Mouse (Mus musculus) stomach, embryonic 16.5 days (tissue): Measurements from ENCODE around the gene Foxj2. TPM values are rescaled to one million over a fixed set of nuclear protein-coding genes. Genes with fewer than 3 reads are reported as not detected.
A peak's percentile ranks its signal among the peaks of the same experiment; 100 is the strongest.

Experiments
- ATAC-seq: fragments of 200-750 bp; cut with Nextera tagmentation; 2 replicates; pipeline ENCODE4 v1.8.0; 2017; ENCODE audit warnings: moderate number of reproducible peaks, moderate TSS enrichment; ENCODE audit not compliant: insufficient read depth, low FRiP score
- H3K27ac ChIP-seq: fragments of 300-500 bp; sonication (generic); 2 replicates; pipeline ENCODE4 v1.5.1; 2014; ENCODE audit warnings: low read length
- H3K27me3 ChIP-seq: fragments of 300-500 bp; sonication (generic); 2 replicates; pipeline ENCODE4 v1.6.1; 2014; ENCODE audit warnings: low read length, control low read depth, mixed read lengths; ENCODE audit not compliant: control insufficient read depth, insufficient read depth
- H3K36me3 ChIP-seq: fragments of 300-500 bp; sonication (generic); 2 replicates; pipeline ENCODE4 v1.6.1; 2014; ENCODE audit warnings: low read length; ENCODE audit not compliant: control insufficient read depth, insufficient read depth
- H3K4me1 ChIP-seq: fragments of 300-500 bp; sonication (generic); 2 replicates; pipeline ENCODE4 v1.6.1; 2014; ENCODE audit warnings: low read length, control low read depth, mixed read lengths; ENCODE audit not compliant: control insufficient read depth, insufficient read depth
- H3K4me2 ChIP-seq: fragments of 300-500 bp; sonication (generic); 2 replicates; pipeline ENCODE4 v1.6.1; 2014; ENCODE audit warnings: low read depth, low read length, mixed read lengths
- H3K4me3 ChIP-seq: fragments of 300-500 bp; sonication (generic); replicated peaks from 2 replicates; pipeline ENCODE4 v1.5.1; 2014; ENCODE audit warnings: mild to moderate bottlenecking, low read length
- H3K9ac ChIP-seq: fragments of 300-500 bp; sonication (generic); 2 replicates; pipeline ENCODE4 v1.6.1; 2014; ENCODE audit warnings: low read length
- H3K9me3 ChIP-seq: fragments of 300-500 bp; sonication (generic); replicated peaks from 2 replicates; pipeline ENCODE4 v1.6.1; 2016; ENCODE audit warnings: low read length, control low read depth; ENCODE audit not compliant: control insufficient read depth
- WGBS: fragments of 180-500 bp; shearing (Covaris S2); extraction: QIAGEN DNeasy Blood & Tissue Kit; methylation state at CpG from one replicate; pipeline ENCODE4 v1.1.7; 2014; 5-methylcytosine and 5-hydroxymethylcytosine counted together
- polyA plus RNA-seq: library from polyadenylated mRNA; unstranded; fragments of >200 nt; fragmentation: Nextera tagmentation; extraction: Ambion mirVana; gene quantifications from 2 replicates; pipeline ENCODE4 v1.2.1, GENCODE M21; 2015

Gene Foxj2
- polyA plus RNA-seq, 1 experiment from 2014 or later = 5.9 TPM

- no peaks in the 10 kb centered on the region for H3K27me3 ChIP-seq
- H3K36me3 ChIP-seq = no peaks in the 10 kb centered on the region
- ATAC-seq = no peak
- H3K27ac ChIP-seq = no peak overlapping the region
- no peak overlapping the region for H3K4me3 ChIP-seq
- 72% methylated on average over 12 of the region's 12 CpGs for WGBS
- no peak overlapping the region for H3K4me2 ChIP-seq
- no peaks in the 10 kb centered on the region for H3K9me3 ChIP-seq
- no peaks in the 10 kb centered on the region for H3K4me1 ChIP-seq
- H3K9ac ChIP-seq = no peak overlapping the region
Measured at GRCm38 (mm10) chr6:122854552-122854951, 34.8 kb downstream of the Foxj2 start.

DNA sequence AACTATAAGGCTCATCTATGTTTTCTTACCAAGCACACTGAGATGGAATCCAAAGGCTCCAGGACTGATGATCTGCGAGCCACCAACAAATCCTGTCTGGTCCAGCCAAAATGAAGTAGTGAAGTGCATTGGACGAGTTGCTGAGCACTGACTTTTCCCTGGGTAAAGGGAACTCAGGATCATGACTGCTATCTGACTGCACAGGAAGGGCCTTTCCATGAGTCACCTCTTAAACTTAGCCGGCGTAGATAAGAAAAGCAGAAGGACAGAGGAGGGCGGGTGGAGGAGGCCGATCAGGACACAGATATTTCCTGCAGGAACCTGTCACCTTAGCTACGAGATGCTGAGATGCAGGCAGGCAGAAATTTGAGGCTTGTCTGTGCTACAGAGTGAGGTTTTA lies 36.2 kb downstream of the Foxj2 start, which contains the start of gene C3ar1:
Gene C3ar1, minus strand, starts transcription at position 207 of the 400 bp plus-strand sequence.
- Histone ChIP-seq H3K36me3 (no peaks in the 10 kb centered on the region), H3K27ac (no peak within 1 kb of the TSS), H3K4me3 (no peak within 1 kb of the TSS), H3K4me1 (no peaks in the 10 kb centered on the region), H3K27me3 (no peaks in the 10 kb centered on the region), H3K4me2 (no peak within 1 kb of the TSS), H3K9ac (no peak within 1 kb of the TSS), H3K9me3 (no peaks in the 10 kb centered on the region)
- 56% methylated on average over 7 of the region's 7 CpGs for WGBS
- ATAC-seq = no peak

DNA sequence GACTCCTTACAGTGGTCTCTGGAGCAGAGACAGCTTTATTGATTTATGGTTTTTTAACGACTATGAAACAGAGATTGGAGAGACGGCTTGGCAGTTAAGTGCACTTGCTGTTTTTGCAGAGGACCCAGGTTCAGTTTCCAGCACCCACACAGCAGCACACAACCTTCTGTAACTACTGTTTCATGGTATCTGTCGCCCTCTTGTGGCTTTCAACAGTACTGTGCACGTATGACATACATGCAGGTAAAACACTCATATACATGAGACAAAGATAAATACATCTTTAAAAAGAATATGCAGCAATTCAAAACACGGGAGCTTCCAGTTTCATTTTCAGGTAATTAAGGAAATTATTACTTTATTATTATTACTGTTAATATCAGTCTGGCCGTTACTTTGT lies 42.7 kb downstream of the Foxj2 start:
- Histone ChIP-seq H3K9ac (no peak overlapping the region), H3K4me2 (no peak overlapping the region), H3K27ac (no peak overlapping the region), H3K4me1 (no peaks in the 10 kb centered on the region), H3K9me3 (peaks cover 9% of the 10 kb centered on the region), H3K27me3 (no peaks in the 10 kb centered on the region), H3K4me3 (no peak overlapping the region), H3K36me3 (no peaks in the 10 kb centered on the region)
- WGBS = 77% methylated on average over 6 of the region's 6 CpGs
- ATAC-seq = no peak

- H3K36me3 ChIP-seq = no peaks in the 10 kb centered on the region
- H3K4me1 ChIP-seq = no peaks in the 10 kb centered on the region
- no peak overlapping the region for H3K27ac ChIP-seq
- no peak for ATAC-seq
- WGBS = 77% methylated on average over 1 of the region's 1 CpGs
- H3K4me2 ChIP-seq = no peak overlapping the region
- H3K4me3 ChIP-seq = no peak overlapping the region
- H3K27me3 ChIP-seq = no peaks in the 10 kb centered on the region
- no peak overlapping the region for H3K9ac ChIP-seq
- H3K9me3 ChIP-seq = peaks cover 9% of the 10 kb centered on the region
Measured at GRCm38 (mm10) chr6:122862871-122863270, 43.2 kb downstream of the Foxj2 start.

DNA sequence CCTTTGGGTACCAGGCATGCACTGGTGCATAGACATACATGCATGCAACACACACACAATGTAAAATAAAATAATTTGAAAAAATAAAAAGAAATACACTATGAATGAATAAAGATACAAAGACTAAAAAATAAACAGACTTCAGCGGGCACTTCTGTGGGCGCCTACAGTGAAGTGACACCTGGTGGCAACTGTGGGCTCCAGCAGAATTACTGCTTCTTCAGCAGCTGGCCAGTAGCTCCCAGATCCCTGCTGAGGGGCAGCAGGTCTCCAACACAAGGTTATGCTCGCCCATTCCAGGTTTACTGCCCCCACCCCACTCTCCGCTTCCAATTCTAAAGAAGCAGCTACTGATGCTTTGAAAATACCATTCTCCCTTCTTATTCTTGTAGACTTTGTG lies 48.2 kb downstream of the Foxj2 start:
- Histone ChIP-seq H3K9me3 (no peaks in the 10 kb centered on the region), H3K27me3 (no peaks in the 10 kb centered on the region), H3K36me3 (no peaks in the 10 kb centered on the region), H3K4me3 (no peak overlapping the region), H3K9ac (no peak overlapping the region), H3K4me1 (no peaks in the 10 kb centered on the region), H3K27ac (no peak overlapping the region), H3K4me2 (no peak overlapping the region)
- no peak for ATAC-seq
- 64% methylated on average over 4 of the region's 4 CpGs for WGBS

DNA sequence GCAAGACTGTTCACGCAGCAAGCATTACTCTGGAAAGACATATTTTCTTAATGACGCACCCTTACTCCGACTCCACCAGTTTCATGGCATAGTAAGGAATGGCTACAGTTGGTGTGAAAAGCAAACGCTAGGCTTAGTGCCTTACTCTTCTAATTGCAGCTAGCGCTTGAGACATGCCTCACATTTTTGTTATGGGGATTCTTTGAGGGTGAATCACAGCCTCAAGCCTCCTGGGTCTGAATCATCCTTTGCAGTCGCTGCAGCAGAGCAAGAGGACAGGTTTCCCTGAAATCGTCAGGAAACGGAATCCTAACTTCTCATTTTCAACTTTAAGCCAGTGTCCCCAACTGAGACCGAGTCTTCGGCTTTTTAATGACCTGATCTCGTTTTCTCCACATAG lies 50.1 kb downstream of the Foxj2 start:
- Histone ChIP-seq H3K27ac (no peak overlapping the region), H3K4me1 (no peaks in the 10 kb centered on the region), H3K9me3 (no peaks in the 10 kb centered on the region), H3K27me3 (no peaks in the 10 kb centered on the region), H3K36me3 (no peaks in the 10 kb centered on the region), H3K4me3 (no peak overlapping the region), H3K9ac (no peak overlapping the region), H3K4me2 (no peak overlapping the region)
- ATAC-seq = no peak
- WGBS = 67% methylated on average over 11 of the region's 11 CpGs

GRCm38 (mm10) chr6:122872800-122873199 lies 53.1 kb downstream of the Foxj2 start:
- Histone ChIP-seq H3K27ac (no peak overlapping the region), H3K27me3 (no peaks in the 10 kb centered on the region), H3K36me3 (no peaks in the 10 kb centered on the region), H3K4me1 (peaks cover 9% of the 10 kb centered on the region), H3K4me2 (no peak overlapping the region), H3K9ac (no peak overlapping the region), H3K4me3 (no peak overlapping the region), H3K9me3 (no peaks in the 10 kb centered on the region)
- 93% methylated on average over 5 of the region's 5 CpGs for WGBS
- ATAC-seq = no peak

DNA sequence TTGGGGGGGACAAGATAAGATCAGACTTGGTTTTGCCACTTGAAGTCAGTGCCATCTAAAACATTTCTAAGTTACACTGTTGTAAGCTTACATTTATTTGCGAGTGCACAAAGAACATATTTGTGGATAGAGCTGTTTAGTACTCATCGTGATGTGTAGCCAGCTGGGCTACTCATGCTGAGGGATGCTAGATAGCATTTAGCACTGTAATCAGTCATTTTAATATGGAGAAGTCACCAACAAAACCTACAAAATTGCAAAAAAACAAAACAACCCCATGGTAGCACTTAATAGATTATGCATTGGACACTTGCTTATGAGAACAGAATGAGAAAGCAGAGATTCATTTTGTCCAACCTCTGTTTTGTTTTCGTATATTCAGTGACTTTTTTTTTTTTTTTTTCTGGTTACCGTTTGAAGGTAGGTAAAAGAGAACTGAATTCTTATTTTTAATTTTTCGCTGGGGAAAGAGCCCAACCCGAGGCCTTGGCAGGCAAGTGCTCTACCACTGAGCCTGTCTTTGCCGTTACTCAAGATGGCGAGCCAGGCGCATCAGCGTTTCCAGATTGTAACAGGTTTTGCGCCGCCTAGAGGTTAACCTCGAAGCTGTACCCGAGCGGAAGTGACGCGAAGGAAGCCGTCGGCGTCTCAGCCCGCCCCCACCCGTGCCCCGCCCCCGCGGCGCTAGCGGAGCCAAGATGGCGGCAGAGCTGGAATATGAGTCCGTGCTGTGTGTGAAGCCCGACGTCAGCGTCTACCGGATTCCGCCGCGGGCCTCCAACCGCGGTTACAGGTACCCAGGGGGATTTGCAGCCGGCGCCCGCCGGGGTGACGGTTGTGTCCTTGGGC lies 54.4 kb downstream of the Foxj2 start, which contains the start of gene Necap1:
Gene Necap1, plus strand, starts transcription at position 604 of the 849 bp plus-strand sequence.
- WGBS = 7% methylated on average over 43 of the region's 43 CpGs

DNA sequence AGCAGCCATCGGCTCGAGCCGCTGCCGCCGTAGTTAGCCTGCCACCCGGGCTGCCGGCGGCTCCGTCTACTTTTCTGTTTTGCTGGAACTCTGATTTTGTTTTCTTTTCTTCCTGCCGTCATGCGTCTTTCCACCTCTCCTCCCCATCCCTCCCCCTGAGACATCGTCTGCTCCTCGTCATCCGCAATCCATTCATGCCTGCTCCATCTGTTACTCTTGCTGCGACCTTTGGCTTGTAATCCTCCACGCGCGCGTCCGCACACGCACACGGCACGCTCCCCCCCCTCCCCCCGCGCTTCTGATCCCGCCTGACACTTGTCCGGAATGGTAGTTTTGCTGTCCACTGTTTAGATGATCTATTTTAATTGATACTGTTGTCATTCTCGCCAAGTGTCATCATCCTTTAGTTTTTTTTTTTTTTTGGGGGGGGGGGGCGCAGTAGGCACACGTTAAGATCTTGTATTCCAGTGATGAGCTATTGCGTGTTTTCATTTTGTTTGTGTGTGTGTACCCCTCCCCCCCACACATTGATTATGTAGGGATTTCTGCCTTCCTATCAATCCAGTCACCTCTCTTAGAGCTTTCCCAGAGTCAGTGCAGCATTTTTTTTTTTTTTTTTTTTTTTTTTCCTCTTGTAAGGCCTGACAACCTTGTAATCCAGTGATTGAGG lies 55.1 kb downstream of the Foxj2 start:
- under 1% methylated on average over 31 of the region's 31 CpGs for WGBS
- H3K27ac ChIP-seq = peak overlapping the region; percentile 87
- H3K4me1 ChIP-seq = peaks cover 9% of the 10 kb centered on the region
- peak overlapping the region; percentile 93 for H3K9ac ChIP-seq
- H3K4me2 ChIP-seq = peak overlapping the region; percentile 63
- H3K9me3 ChIP-seq = no peaks in the 10 kb centered on the region
- H3K4me3 ChIP-seq = peak overlapping the region; percentile 96
- ATAC-seq = peak; percentile 63; the same call in 1 of the 2 replicates
- H3K36me3 ChIP-seq = no peaks in the 10 kb centered on the region
- no peaks in the 10 kb centered on the region for H3K27me3 ChIP-seq

More for the DNA sequence above, 54.4 kb downstream of the Foxj2 start, which contains the start of gene Necap1:
- H3K27ac ChIP-seq = peak within 1 kb of the TSS; percentile 87
- peak within 1 kb of the TSS; percentile 96 for H3K4me3 ChIP-seq
- H3K9me3 ChIP-seq = no peaks in the 10 kb centered on the region
- H3K4me2 ChIP-seq = peak within 1 kb of the TSS; percentile 63
- H3K36me3 ChIP-seq = no peaks in the 10 kb centered on the region
- peak; percentile 94 for ATAC-seq
- H3K4me1 ChIP-seq = peaks cover 9% of the 10 kb centered on the region
- H3K27me3 ChIP-seq = no peaks in the 10 kb centered on the region
- H3K9ac ChIP-seq = peak within 1 kb of the TSS; percentile 93
